Mouse (Mus musculus): Measurements from ENCODE around the gene Tmem151a.

GRCm38 (mm10) chr19:5087884-5088728 lies 2.8 kb upstream of the Tmem151a start, which contains the start of gene Yif1a:
- no peak for TF ChIP-seq MAX (IDR thresholded peaks at IDR 0.05; ENCODE audit: low read depth)
- TF ChIP-seq POLR2A (IDR thresholded peaks at IDR 0.05; ENCODE audit: insufficient read length, low read depth) = peak; percentile 91
- no peak for TF ChIP-seq USF1 (IDR thresholded peaks at IDR 0.05; ENCODE audit: low read depth)
